15 mouse cellular contexts compared by ENCODE assay signal in genomic region chr2:28747705-28748104, GRCm38 (mm10). TPM values are rescaled to one million over a fixed set of nuclear protein-coding genes. Genes with fewer than 3 reads are reported as not detected.
"Had no signal": no experiment of that assay in that cellular context is flagged by ENCODE, and none has a peak within 500 bp of the region (broad histone marks: within the 10 kb centered on the region; RNA-seq: fewer than 3 reads in every experiment).

No protein-coding gene starts in this region.

- DNase-seq: lung, adult 18-20 months; lung, embryonic 14.5 days; lung, postnatal 10 days; lung, postnatal 4 days; midbrain, embryonic 14.5 days; retina, postnatal 1 day; right cerebral cortex, adult 18-20 months; right cerebral cortex, postnatal 25 days; right cerebral cortex, postnatal 4 days; spleen, adult 18-20 months; thymus, adult 18-20 months; thymus, postnatal 14 days; thymus, postnatal 36 days had no signal

- ATAC-seq: midbrain, embryonic 16.5 days had no signal

RNA-seq across cellular contexts. Expression of gene Ak8, which starts 47.7 kb away (rescaled TPM):
- total RNA-seq: megakaryocyte-erythroid progenitor cell, adult 5-6 weeks had no signal

RNA-seq across cellular contexts. Expression of gene Spaca9, which starts 48.2 kb away (rescaled TPM):
- total RNA-seq: megakaryocyte-erythroid progenitor cell, adult 5-6 weeks had no signal
